Mouse (Mus musculus) stomach, postnatal 0 days (tissue): Measurements from ENCODE around the gene Zcchc18. TPM values are rescaled to one million over a fixed set of nuclear protein-coding genes. Genes with fewer than 3 reads are reported as not detected.

Source experiments
- ATAC-seq: fragments of 200-750 bp; cut with Nextera tagmentation; 2 replicates; pipeline ENCODE4 v1.8.0; 2017; ENCODE audit not compliant: low FRiP score, low TSS enrichment
- DNase-seq: peaks from one replicate; pipeline ENCODE4 v3.0.0-alpha.2; 2016; ENCODE audit warnings: low spot score
- H3K27ac ChIP-seq: fragments of 300-500 bp; sonication (generic); replicated peaks from 2 replicates; pipeline ENCODE4 v1.5.1; 2014; ENCODE audit warnings: mild to moderate bottlenecking, control low read depth
- H3K27me3 ChIP-seq: fragments of 300-500 bp; sonication (generic); 2 replicates; pipeline ENCODE4 v1.6.1; 2014; ENCODE audit warnings: low read length; ENCODE audit not compliant: control insufficient read depth, insufficient read depth
- H3K36me3 ChIP-seq: fragments of 300-500 bp; sonication (generic); 2 replicates; pipeline ENCODE4 v1.6.1; 2014; ENCODE audit warnings: low read length, mixed read lengths; ENCODE audit not compliant: control insufficient read depth, insufficient read depth
- H3K4me1 ChIP-seq: fragments of 300-500 bp; sonication (generic); replicated peaks from 2 replicates; pipeline ENCODE4 v1.6.1; 2014; ENCODE audit warnings: antibody characterized with exemption; ENCODE audit not compliant: control insufficient read depth, insufficient read depth
- H3K4me2 ChIP-seq: fragments of 300-500 bp; sonication (generic); replicated peaks from 2 replicates; pipeline ENCODE4 v1.6.1; 2014; ENCODE audit warnings: low read depth, mild to moderate bottlenecking, control low read depth, moderate library complexity
- H3K4me3 ChIP-seq: fragments of 300-500 bp; sonication (generic); 2 replicates; pipeline ENCODE4 v1.5.1; 2014; ENCODE audit warnings: low read depth, low read length, control low read depth
- H3K9ac ChIP-seq: fragments of 300-500 bp; sonication (generic); 2 replicates; pipeline ENCODE4 v1.6.1; 2014; ENCODE audit warnings: mild to moderate bottlenecking, low read length, control low read depth, mixed read lengths
- H3K9me3 ChIP-seq: fragments of 300-500 bp; sonication (generic); 2 replicates; pipeline ENCODE4 v1.6.1; 2016; ENCODE audit warnings: low read length; ENCODE audit not compliant: control insufficient read depth
- CTCF ChIP-seq: IDR thresholded peaks from 2 replicates; pipeline ENCODE4 v1.5.1; 2016; ENCODE audit warnings: antibody characterized with exemption, low read depth, mild to moderate bottlenecking, moderate library complexity
- EP300 ChIP-seq: optimal IDR thresholded peaks from 2 replicates; pipeline ENCODE3; 2016; ENCODE audit warnings: antibody characterized with exemption
- WGBS: fragments of 180-500 bp; shearing (Covaris S2); extraction: QIAGEN DNeasy Blood & Tissue Kit; methylation state at CpG from one replicate; pipeline ENCODE4 v1.1.7; 2014; 5-methylcytosine and 5-hydroxymethylcytosine counted together
- polyA plus RNA-seq: library from polyadenylated mRNA; unstranded; fragments of >200 nt; fragmentation: Nextera tagmentation; extraction: Ambion mirVana; gene quantifications from 2 replicates; pipeline ENCODE4 v1.2.1, GENCODE M21; 2015

The Zcchc18 gene
- polyA plus RNA-seq, 1 experiment from 2014 or later, result 7.4 TPM

- TF ChIP-seq CTCF (peak; percentile 78), EP300 (no peak)
- Histone ChIP-seq H3K27ac (no peak overlapping the region), H3K4me2 (no peak overlapping the region), H3K4me1 (no peaks in the 10 kb centered on the region), H3K36me3 (no peaks in the 10 kb centered on the region), H3K27me3 (no peaks in the 10 kb centered on the region), H3K4me3 (no peak overlapping the region), H3K9ac (no peak overlapping the region), H3K9me3 (no peaks in the 10 kb centered on the region)
- ATAC-seq (no peak), DNase-seq (peak; percentile 38)
- 53% methylated on average over 6 of the region's 6 CpGs for WGBS
Observed at GRCm38 (mm10) chrX:137015099-137015709, 22.2 kb downstream of the Zcchc18 start.

GRCm38 (mm10) chrX:137017668-137018067 lies 24.7 kb downstream of the Zcchc18 start:
- Histone ChIP-seq H3K4me2 (no peak overlapping the region), H3K4me1 (no peaks in the 10 kb centered on the region), H3K27me3 (no peaks in the 10 kb centered on the region), H3K9ac (no peak overlapping the region), H3K9me3 (no peaks in the 10 kb centered on the region), H3K27ac (no peak overlapping the region), H3K36me3 (no peaks in the 10 kb centered on the region), H3K4me3 (no peak overlapping the region)
- no peak for TF ChIP-seq CTCF
- no peak for TF ChIP-seq EP300
- ATAC-seq (no peak), DNase-seq (no peak)
- WGBS, result 68% methylated on average over 1 of the region's 1 CpGs

- no peak for TF ChIP-seq EP300
- peak; percentile 78 for TF ChIP-seq CTCF
- H3K4me2 ChIP-seq, result no peak overlapping the region
- no peaks in the 10 kb centered on the region for H3K36me3 ChIP-seq
- H3K27ac ChIP-seq, result no peak overlapping the region
- no peak overlapping the region for H3K9ac ChIP-seq
- no peak overlapping the region for H3K4me3 ChIP-seq
- ATAC-seq (peak; percentile 54; the same call in 1 of the 2 replicates), DNase-seq (peak; percentile 52)
- no peaks in the 10 kb centered on the region for H3K27me3 ChIP-seq
- 24% methylated on average over 1 of the region's 1 CpGs for WGBS
- no peaks in the 10 kb centered on the region for H3K9me3 ChIP-seq
- no peaks in the 10 kb centered on the region for H3K4me1 ChIP-seq
Observed at GRCm38 (mm10) chrX:137019310-137019709, 26.4 kb downstream of the Zcchc18 start.

- H3K4me3 ChIP-seq, result no peak overlapping the region
- H3K27me3 ChIP-seq, result no peaks in the 10 kb centered on the region
- 74% methylated on average over 8 of the region's 8 CpGs for WGBS
- H3K27ac ChIP-seq, result no peak overlapping the region
- H3K9me3 ChIP-seq, result no peaks in the 10 kb centered on the region
- H3K9ac ChIP-seq, result no peak overlapping the region
- DNase-seq, result peak; percentile 15
- no peak for TF ChIP-seq CTCF
- no peak for TF ChIP-seq EP300
- H3K4me1 ChIP-seq, result no peaks in the 10 kb centered on the region
- H3K36me3 ChIP-seq, result no peaks in the 10 kb centered on the region
- ATAC-seq, result peak; percentile 77
- H3K4me2 ChIP-seq, result no peak overlapping the region
Observed at GRCm38 (mm10) chrX:137030916-137031315, 38.0 kb downstream of the Zcchc18 start.

- Histone ChIP-seq H3K27ac (no peak overlapping the region), H3K9me3 (no peaks in the 10 kb centered on the region), H3K4me3 (no peak overlapping the region), H3K4me2 (no peak overlapping the region), H3K4me1 (no peaks in the 10 kb centered on the region), H3K36me3 (no peaks in the 10 kb centered on the region), H3K9ac (no peak overlapping the region), H3K27me3 (no peaks in the 10 kb centered on the region)
- 80% methylated on average over 5 of the region's 5 CpGs for WGBS
- DNase-seq, result no peak
- ATAC-seq, result no peak
- no peak for TF ChIP-seq EP300
- TF ChIP-seq CTCF, result no peak
Observed at GRCm38 (mm10) chrX:137031726-137032125, 38.8 kb downstream of the Zcchc18 start.

- H3K27me3 ChIP-seq, result no peaks in the 10 kb centered on the region
- WGBS, result 57% methylated on average over 4 of the region's 4 CpGs
- no peaks in the 10 kb centered on the region for H3K36me3 ChIP-seq
- no peak overlapping the region for H3K4me3 ChIP-seq
- no peak overlapping the region for H3K4me2 ChIP-seq
- H3K9me3 ChIP-seq, result no peaks in the 10 kb centered on the region
- DNase-seq (peak; percentile 12), ATAC-seq (no peak)
- TF ChIP-seq CTCF (no peak), EP300 (no peak)
- no peak overlapping the region for H3K9ac ChIP-seq
- no peak overlapping the region for H3K27ac ChIP-seq
- no peaks in the 10 kb centered on the region for H3K4me1 ChIP-seq
Observed at GRCm38 (mm10) chrX:137034322-137034721, 41.4 kb downstream of the Zcchc18 start.
